Mouse (Mus musculus) erythroblast, embryonic 14.5 days (primary cell): Measurements from ENCODE around the gene Dmrta1.

Experiments used
- GATA1 ChIP-seq: IDR thresholded peaks from 2 replicates; pipeline ENCODE4 v1.6.1; 2012; ENCODE audit warnings: low read length, inconsistent platforms, mixed read lengths
- TAL1 ChIP-seq: IDR thresholded peaks from 3 replicates; pipeline ENCODE4 v1.6.1; 2012; ENCODE audit warnings: low read length, inconsistent platforms, mixed read lengths

- TF ChIP-seq GATA1: no peak
- no peak for TF ChIP-seq TAL1
Measured at GRCm38 (mm10) chr4:89644235-89645115, 34.8 kb upstream of the Dmrta1 start.
